Mouse (Mus musculus) liver, embryonic 16.5 days (tissue): ENCODE results near the gene Ap1s1. TPM values are rescaled to one million over a fixed set of nuclear protein-coding genes. Genes with fewer than 3 reads are reported as not detected.

Source experiments
- ATAC-seq: fragments of 200-750 bp; cut with Nextera tagmentation; 2 replicates; pipeline ENCODE4 v1.8.0; 2017; ENCODE audit warnings: low read depth, mild to moderate bottlenecking, moderate number of reproducible peaks, moderate library complexity
- H3K27ac ChIP-seq: fragments of 300-500 bp; sonication (generic); 2 replicates; pipeline ENCODE4 v1.5.1; 2014; ENCODE audit warnings: mild to moderate bottlenecking, low read length
- H3K27me3 ChIP-seq: fragments of 300-500 bp; sonication (generic); 2 replicates; pipeline ENCODE4 v1.6.1; 2014; ENCODE audit warnings: low read depth, low read length, mixed read lengths; ENCODE audit not compliant: control insufficient read depth, insufficient read depth
- H3K36me3 ChIP-seq: fragments of 300-500 bp; sonication (generic); 2 replicates; pipeline ENCODE4 v1.6.1; 2014; ENCODE audit warnings: mild to moderate bottlenecking; ENCODE audit not compliant: control insufficient read depth, insufficient read depth
- H3K4me1 ChIP-seq: fragments of 300-500 bp; sonication (generic); 2 replicates; pipeline ENCODE4 v1.6.1; 2014; ENCODE audit warnings: low read depth, low read length, mixed read lengths; ENCODE audit not compliant: control insufficient read depth
- H3K4me2 ChIP-seq: fragments of 300-500 bp; sonication (generic); 2 replicates; pipeline ENCODE4 v1.6.1; 2014; ENCODE audit warnings: low read depth, low read length, mixed read lengths
- H3K4me3 ChIP-seq: fragments of 300-500 bp; sonication (generic); 2 replicates; pipeline ENCODE4 v1.5.1; 2014; ENCODE audit warnings: low read depth, mild to moderate bottlenecking, low read length
- H3K9ac ChIP-seq: fragments of 300-500 bp; sonication (generic); 2 replicates; pipeline ENCODE4 v1.6.1; 2014; ENCODE audit warnings: low read depth, low read length
- H3K9me3 ChIP-seq: fragments of 300-500 bp; sonication (generic); replicated peaks from 2 replicates; pipeline ENCODE4 v1.6.1; 2016; ENCODE audit warnings: low read length; ENCODE audit not compliant: control insufficient read depth
- WGBS: fragments of 180-500 bp; shearing (Covaris S2); extraction: QIAGEN DNeasy Blood & Tissue Kit; methylation state at CpG from one replicate; pipeline ENCODE4 v1.1.7; 2014; ENCODE audit not compliant: insufficient replicate concordance; 5-methylcytosine and 5-hydroxymethylcytosine counted together
- polyA plus RNA-seq: library from polyadenylated mRNA; unstranded; fragments of >200 nt; fragmentation: Nextera tagmentation; extraction: Ambion mirVana; gene quantifications from 2 replicates; pipeline ENCODE4 v1.2.1, GENCODE M21; 2015

Gene Ap1s1
- polyA plus RNA-seq, 1 experiment from 2014 or later = 73.3 TPM

GRCm38 (mm10) chr5:137072079-137072960, 26.4 kb upstream of the Ap1s1 start, which contains the start of gene Serpine1:
Serpine1 (minus strand) TSS chr5:137072268.
- H3K27ac ChIP-seq = no peak within 1 kb of the TSS
- WGBS = 21% methylated on average over 23 of the region's 23 CpGs
- H3K9ac ChIP-seq = no peak within 1 kb of the TSS
- peak; percentile 70 for ATAC-seq
- peaks cover 20% of the 10 kb centered on the region for H3K4me1 ChIP-seq
- no peaks in the 10 kb centered on the region; the same call in 1 of the 2 replicates for H3K27me3 ChIP-seq
- H3K9me3 ChIP-seq = no peaks in the 10 kb centered on the region
- H3K36me3 ChIP-seq = no peaks in the 10 kb centered on the region
- peak within 1 kb of the TSS; percentile 38 for H3K4me2 ChIP-seq
- H3K4me3 ChIP-seq = no peak within 1 kb of the TSS

GRCm38 (mm10) chr5:137070881-137071605, 25.1 kb upstream of the Ap1s1 start:
- ATAC-seq = no peak
- no peak overlapping the region for H3K4me3 ChIP-seq
- WGBS = 73% methylated on average over 19 of the region's 19 CpGs
- H3K4me1 ChIP-seq = peaks cover 14% of the 10 kb centered on the region
- no peak overlapping the region for H3K9ac ChIP-seq
- no peaks in the 10 kb centered on the region for H3K9me3 ChIP-seq
- H3K4me2 ChIP-seq = no peak overlapping the region
- H3K36me3 ChIP-seq = no peaks in the 10 kb centered on the region
- no peaks in the 10 kb centered on the region; the same call in 1 of the 2 replicates for H3K27me3 ChIP-seq
- H3K27ac ChIP-seq = no peak overlapping the region

- Histone ChIP-seq H3K9ac (no peak overlapping the region), H3K9me3 (no peaks in the 10 kb centered on the region), H3K27me3 (no peaks in the 10 kb centered on the region; the same call in 1 of the 2 replicates), H3K4me2 (no peak overlapping the region), H3K27ac (no peak overlapping the region), H3K36me3 (no peaks in the 10 kb centered on the region), H3K4me1 (peaks cover 7% of the 10 kb centered on the region), H3K4me3 (no peak overlapping the region)
- WGBS = 49% methylated on average over 4 of the region's 4 CpGs
- ATAC-seq = no peak
Measured at GRCm38 (mm10) chr5:137068711-137069110, 22.8 kb upstream of the Ap1s1 start.

GRCm38 (mm10) chr5:137065923-137066322, 20.0 kb upstream of the Ap1s1 start:
- no peak for ATAC-seq
- Histone ChIP-seq H3K36me3 (no peaks in the 10 kb centered on the region), H3K9me3 (no peaks in the 10 kb centered on the region), H3K4me1 (no peaks in the 10 kb centered on the region), H3K27me3 (no peaks in the 10 kb centered on the region; the same call in 1 of the 2 replicates), H3K4me3 (no peak overlapping the region), H3K4me2 (no peak overlapping the region), H3K9ac (no peak overlapping the region), H3K27ac (no peak overlapping the region)
- WGBS = 59% methylated on average over 8 of the region's 8 CpGs

GRCm38 (mm10) chr5:137065454-137065853, 19.5 kb upstream of the Ap1s1 start:
- H3K4me3 ChIP-seq = no peak overlapping the region
- H3K27me3 ChIP-seq = no peaks in the 10 kb centered on the region; the same call in 1 of the 2 replicates
- 54% methylated on average over 6 of the region's 6 CpGs for WGBS
- no peak overlapping the region for H3K4me2 ChIP-seq
- no peak overlapping the region for H3K9ac ChIP-seq
- H3K4me1 ChIP-seq = no peaks in the 10 kb centered on the region
- H3K9me3 ChIP-seq = no peaks in the 10 kb centered on the region
- no peak for ATAC-seq
- no peaks in the 10 kb centered on the region for H3K36me3 ChIP-seq
- H3K27ac ChIP-seq = no peak overlapping the region

- no peaks in the 10 kb centered on the region for H3K9me3 ChIP-seq
- H3K27ac ChIP-seq = no peak overlapping the region
- H3K4me2 ChIP-seq = no peak overlapping the region
- H3K4me3 ChIP-seq = no peak overlapping the region
- H3K9ac ChIP-seq = no peak overlapping the region
- no peaks in the 10 kb centered on the region; the same call in 1 of the 2 replicates for H3K27me3 ChIP-seq
- 67% methylated on average over 5 of the region's 5 CpGs for WGBS
- ATAC-seq = no peak
- no peaks in the 10 kb centered on the region for H3K4me1 ChIP-seq
- no peaks in the 10 kb centered on the region for H3K36me3 ChIP-seq
Measured at GRCm38 (mm10) chr5:137062601-137063000, 16.7 kb upstream of the Ap1s1 start.

- ATAC-seq = no peak
Measured at GRCm38 (mm10) chr5:137061809-137062481, 16.0 kb upstream of the Ap1s1 start.

GRCm38 (mm10) chr5:137054873-137055272, 8.9 kb upstream of the Ap1s1 start:
- H3K27me3 ChIP-seq = peaks cover 2% of the 10 kb centered on the region; the same call in 1 of the 2 replicates
- no peak overlapping the region for H3K4me2 ChIP-seq
- H3K9ac ChIP-seq = no peak overlapping the region
- no peak overlapping the region for H3K27ac ChIP-seq
- H3K4me3 ChIP-seq = no peak overlapping the region
- 60% methylated on average over 5 of the region's 5 CpGs for WGBS
- H3K4me1 ChIP-seq = no peaks in the 10 kb centered on the region
- no peaks in the 10 kb centered on the region for H3K36me3 ChIP-seq
- H3K9me3 ChIP-seq = no peaks in the 10 kb centered on the region
- no peak for ATAC-seq

More at GRCm38 (mm10) chr5:137061809-137062481, 16.0 kb upstream of the Ap1s1 start:
- Histone ChIP-seq H3K36me3 (no peaks in the 10 kb centered on the region), H3K4me1 (no peaks in the 10 kb centered on the region), H3K27ac (no peak overlapping the region), H3K27me3 (no peaks in the 10 kb centered on the region; the same call in 1 of the 2 replicates), H3K4me3 (no peak overlapping the region), H3K4me2 (no peak overlapping the region), H3K9me3 (no peaks in the 10 kb centered on the region), H3K9ac (no peak overlapping the region)
- WGBS = 12% methylated on average over 9 of the region's 12 CpGs
